Mouse (Mus musculus): ENCODE data around the gene Rem1. TPM values are rescaled to one million over a fixed set of nuclear protein-coding genes. Genes with fewer than 3 reads are reported as not detected.

Rem1 gene
- total and polyA plus RNA-seq, 2 experiments from 2014 or later = 10.2 to 12.5 TPM

DNA sequence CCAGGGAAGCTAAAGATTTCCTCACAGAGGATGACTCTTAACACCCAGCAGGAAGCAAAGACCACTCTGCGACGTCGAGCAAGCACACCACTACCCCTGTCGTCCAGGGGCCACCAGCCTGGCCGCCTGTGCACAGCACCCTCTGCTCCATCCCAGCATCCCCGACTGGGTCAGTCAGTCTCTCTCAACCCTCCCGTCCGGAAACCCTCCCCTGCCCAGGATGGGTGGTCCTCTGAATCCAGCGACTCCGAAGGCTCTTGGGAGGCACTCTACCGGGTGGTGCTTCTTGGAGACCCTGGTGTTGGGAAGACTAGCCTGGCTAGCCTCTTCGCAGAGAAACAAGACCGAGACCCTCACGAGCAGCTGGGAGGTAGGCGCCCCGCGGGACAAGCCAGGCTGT is 1.3 kb downstream of the Rem1 start:
- DNase-seq (ENCODE audit: low spot score) (no peak), ATAC-seq (ENCODE audit: insufficient read depth, low read depth) (no peak)
- no peak for TF ChIP-seq CTCF (IDR thresholded peaks at IDR 0.05; ENCODE audit: low read depth)
- TF ChIP-seq EP300 (IDR thresholded peaks at IDR 0.05; ENCODE audit: low read depth) = no peak
- peaks cover 42% of the 10 kb centered on the region for H3K27me3 ChIP-seq (ENCODE audit: control insufficient read depth, insufficient read depth, low read length)
- peak overlapping the region; percentile 39 for H3K27ac ChIP-seq (ENCODE audit: low read depth)
- H3K4me3 ChIP-seq (ENCODE audit: low read depth, low read length) = peak overlapping the region; percentile 57
- H3K4me1 ChIP-seq (ENCODE audit: control insufficient read depth, insufficient read depth) = 0 out of 2 replicates have a peak, but pooled peaks cover 8% of the 10 kb centered on the region
- 40% methylated on average over 17 of the region's 17 CpGs for WGBS
- peak overlapping the region; percentile 48 for H3K9ac ChIP-seq (replicated peaks; ENCODE audit: low read depth, low read length)
- H3K9me3 ChIP-seq (replicated peaks; ENCODE audit: control insufficient read depth, low read length) = 0 out of 2 replicates have a peak, but pooled peaks cover 4% of the 10 kb centered on the region
- peak overlapping the region; percentile 67 for H3K4me2 ChIP-seq (ENCODE audit: low read depth, low read length)
- no peaks in the 10 kb centered on the region for H3K36me3 ChIP-seq (replicated peaks; ENCODE audit: control insufficient read depth, insufficient read depth, low read length)

DNA sequence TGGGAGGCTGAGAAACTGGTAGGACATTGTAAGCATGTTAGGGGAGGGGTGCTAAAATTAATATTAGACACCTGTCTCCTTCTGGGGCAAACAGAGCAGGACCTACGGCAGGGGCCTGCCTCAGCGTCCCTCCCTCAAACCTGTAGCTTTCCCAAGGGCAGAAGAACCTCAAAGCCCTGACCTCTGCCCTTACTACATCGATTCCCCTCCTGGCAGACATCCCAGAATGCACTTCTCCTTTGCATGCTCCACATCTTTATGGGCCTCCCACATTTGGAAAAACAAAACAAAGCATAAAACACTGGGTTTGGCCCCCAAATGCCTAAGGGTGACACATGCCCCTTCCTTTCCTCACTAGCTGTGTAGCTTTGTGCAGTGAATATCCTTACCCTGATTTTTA is 2.5 kb downstream of the Rem1 start:
- Histone ChIP-seq H3K4me3 (ENCODE audit: low read depth, low read length) (no peak overlapping the region), H3K36me3 (replicated peaks; ENCODE audit: control insufficient read depth, insufficient read depth, low read length) (no peaks in the 10 kb centered on the region), H3K27me3 (ENCODE audit: control insufficient read depth, insufficient read depth, low read length) (peaks cover 41% of the 10 kb centered on the region), H3K9me3 (replicated peaks; ENCODE audit: control insufficient read depth, low read length) (no peaks in the 10 kb centered on the region), H3K4me2 (ENCODE audit: low read depth, low read length) (peak overlapping the region; percentile 67), H3K27ac (ENCODE audit: low read depth) (no peak overlapping the region), H3K4me1 (ENCODE audit: control insufficient read depth, insufficient read depth) (peaks cover 12% of the 10 kb centered on the region; the same call in 1 of the 2 replicates), H3K9ac (replicated peaks; ENCODE audit: low read depth, low read length) (no peak overlapping the region)
- DNase-seq (ENCODE audit: low spot score) (no peak), ATAC-seq (ENCODE audit: insufficient read depth, low read depth) (no peak)
- no peak for TF ChIP-seq CTCF (IDR thresholded peaks at IDR 0.05; ENCODE audit: low read depth)
- TF ChIP-seq EP300 (IDR thresholded peaks at IDR 0.05; ENCODE audit: low read depth) = no peak
- WGBS = 60% methylated on average over 3 of the region's 3 CpGs

DNA sequence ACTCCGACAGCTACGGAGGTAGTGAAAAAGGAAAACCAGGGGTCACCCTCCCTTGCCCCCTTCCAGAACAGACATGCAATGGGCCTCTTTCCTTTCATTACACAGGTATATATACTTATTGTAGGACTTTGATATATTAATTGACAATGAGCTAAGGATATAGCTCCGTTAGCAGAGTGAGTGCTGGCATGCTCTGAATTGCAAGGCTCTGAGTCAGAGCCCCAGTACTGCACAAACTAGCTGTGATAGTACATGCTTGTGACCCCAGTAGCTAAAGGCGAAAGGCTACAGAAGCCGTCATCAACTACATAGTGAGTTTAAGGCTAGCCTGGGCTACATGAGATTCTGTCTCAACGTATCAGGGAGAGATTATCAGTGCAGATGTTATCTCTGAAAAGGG is 3.2 kb downstream of the Rem1 start:
- H3K27ac ChIP-seq (ENCODE audit: low read depth) = no peak overlapping the region
- H3K9ac ChIP-seq (replicated peaks; ENCODE audit: low read depth, low read length) = no peak overlapping the region
- ATAC-seq (ENCODE audit: insufficient read depth, low read depth) = no peak
- TF ChIP-seq EP300 (IDR thresholded peaks at IDR 0.05; ENCODE audit: low read depth) (no peak), CTCF (IDR thresholded peaks at IDR 0.05; ENCODE audit: low read depth) (no peak)
- 0 out of 2 replicates have a peak overlapping the region, but pooled peaks have one; percentile 8 for H3K4me2 ChIP-seq (ENCODE audit: low read depth, low read length)
- H3K27me3 ChIP-seq (ENCODE audit: control insufficient read depth, insufficient read depth, low read length) = peaks cover 37% of the 10 kb centered on the region
- H3K4me3 ChIP-seq (ENCODE audit: low read depth, low read length) = no peak overlapping the region
- H3K36me3 ChIP-seq (replicated peaks; ENCODE audit: control insufficient read depth, insufficient read depth, low read length) = no peaks in the 10 kb centered on the region
- H3K4me1 ChIP-seq (ENCODE audit: control insufficient read depth, insufficient read depth) = peaks cover 12% of the 10 kb centered on the region; the same call in 1 of the 2 replicates
- DNase-seq (ENCODE audit: low spot score) = no peak
- H3K9me3 ChIP-seq (replicated peaks; ENCODE audit: control insufficient read depth, low read length) = no peaks in the 10 kb centered on the region
- 68% methylated on average over 6 of the region's 6 CpGs for WGBS

DNA sequence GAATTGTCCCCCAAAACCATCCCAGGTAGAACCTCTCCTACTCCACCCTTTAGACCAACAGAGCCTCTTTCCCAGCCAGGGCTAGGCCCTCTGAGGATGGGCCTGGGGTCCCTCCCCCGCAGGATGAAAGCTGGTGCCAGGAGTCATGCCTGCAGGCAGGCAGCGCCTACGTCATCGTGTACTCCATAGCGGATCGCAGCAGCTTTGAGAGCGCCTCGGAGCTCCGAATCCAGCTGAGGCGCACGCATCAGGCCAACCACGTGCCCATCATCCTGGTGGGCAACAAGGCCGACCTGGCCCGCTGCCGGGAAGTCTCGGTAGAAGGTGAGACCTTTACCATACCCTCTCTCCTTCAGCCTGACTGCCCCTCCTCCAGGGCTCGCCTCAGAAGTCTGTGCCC is 6.6 kb downstream of the Rem1 start:
- peaks cover 17% of the 10 kb centered on the region; the same call in 1 of the 2 replicates for H3K27me3 ChIP-seq (ENCODE audit: control insufficient read depth, insufficient read depth, low read length)
- no peaks in the 10 kb centered on the region for H3K9me3 ChIP-seq (replicated peaks; ENCODE audit: control insufficient read depth, low read length)
- H3K4me2 ChIP-seq (ENCODE audit: low read depth, low read length) = peak overlapping the region; percentile 32
- TF ChIP-seq EP300 (IDR thresholded peaks at IDR 0.05; ENCODE audit: low read depth) = no peak
- no peak for TF ChIP-seq CTCF (IDR thresholded peaks at IDR 0.05; ENCODE audit: low read depth)
- H3K4me3 ChIP-seq (ENCODE audit: low read depth, low read length) = no peak overlapping the region
- H3K36me3 ChIP-seq (replicated peaks; ENCODE audit: control insufficient read depth, insufficient read depth, low read length) = no peaks in the 10 kb centered on the region
- peaks cover 9% of the 10 kb centered on the region; the same call in 1 of the 2 replicates for H3K4me1 ChIP-seq (ENCODE audit: control insufficient read depth, insufficient read depth)
- WGBS = 29% methylated on average over 17 of the region's 17 CpGs
- ATAC-seq (ENCODE audit: insufficient read depth, low read depth) = no peak
- H3K9ac ChIP-seq (replicated peaks; ENCODE audit: low read depth, low read length) = no peak overlapping the region
- peak overlapping the region; percentile 40 for H3K27ac ChIP-seq (ENCODE audit: low read depth)
- no peak for DNase-seq (ENCODE audit: low spot score)

DNA sequence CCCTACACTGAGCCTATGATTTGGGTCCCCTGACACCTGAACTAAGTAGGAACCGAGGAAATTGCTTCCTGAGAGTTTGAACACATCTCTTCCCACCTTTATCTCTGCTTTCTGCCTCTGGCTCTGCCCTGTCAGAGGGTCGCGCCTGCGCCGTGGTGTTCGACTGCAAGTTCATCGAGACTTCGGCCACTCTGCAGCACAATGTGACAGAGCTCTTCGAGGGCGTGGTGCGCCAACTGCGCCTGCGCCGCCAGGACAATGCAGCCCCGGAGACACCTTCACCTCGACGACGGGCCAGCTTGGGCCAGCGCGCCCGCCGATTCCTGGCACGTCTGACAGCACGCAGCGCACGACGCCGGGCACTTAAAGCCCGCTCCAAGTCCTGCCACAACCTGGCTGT is 7.6 kb downstream of the Rem1 start:
- Histone ChIP-seq H3K4me2 (ENCODE audit: low read depth, low read length) (no peak overlapping the region), H3K9me3 (replicated peaks; ENCODE audit: control insufficient read depth, low read length) (no peaks in the 10 kb centered on the region), H3K9ac (replicated peaks; ENCODE audit: low read depth, low read length) (no peak overlapping the region), H3K27me3 (ENCODE audit: control insufficient read depth, insufficient read depth, low read length) (0 out of 2 replicates have a peak, but pooled peaks cover 8% of the 10 kb centered on the region), H3K36me3 (replicated peaks; ENCODE audit: control insufficient read depth, insufficient read depth, low read length) (no peaks in the 10 kb centered on the region), H3K4me1 (ENCODE audit: control insufficient read depth, insufficient read depth) (peaks cover 16% of the 10 kb centered on the region; the same call in 1 of the 2 replicates), H3K4me3 (ENCODE audit: low read depth, low read length) (no peak overlapping the region), H3K27ac (ENCODE audit: low read depth) (no peak overlapping the region)
- DNase-seq (ENCODE audit: low spot score) (no peak), ATAC-seq (ENCODE audit: insufficient read depth, low read depth) (no peak)
- TF ChIP-seq CTCF (IDR thresholded peaks at IDR 0.05; ENCODE audit: low read depth) (no peak), EP300 (IDR thresholded peaks at IDR 0.05; ENCODE audit: low read depth) (no peak)
- 63% methylated on average over 29 of the region's 29 CpGs for WGBS

All from heart, postnatal 0 days (tissue).